Mouse (Mus musculus) spleen, embryonic (tissue): ENCODE data around the gene Kcnmb1.

Source experiments
- CTCF ChIA-PET: fragments of 350-600 bp; sonication (Branson Sonifier 250); formaldehyde crosslinking; loops from one replicate; lab custom pipeline; 2022; lab: Charles Lee

Gene Kcnmb1

DNA sequence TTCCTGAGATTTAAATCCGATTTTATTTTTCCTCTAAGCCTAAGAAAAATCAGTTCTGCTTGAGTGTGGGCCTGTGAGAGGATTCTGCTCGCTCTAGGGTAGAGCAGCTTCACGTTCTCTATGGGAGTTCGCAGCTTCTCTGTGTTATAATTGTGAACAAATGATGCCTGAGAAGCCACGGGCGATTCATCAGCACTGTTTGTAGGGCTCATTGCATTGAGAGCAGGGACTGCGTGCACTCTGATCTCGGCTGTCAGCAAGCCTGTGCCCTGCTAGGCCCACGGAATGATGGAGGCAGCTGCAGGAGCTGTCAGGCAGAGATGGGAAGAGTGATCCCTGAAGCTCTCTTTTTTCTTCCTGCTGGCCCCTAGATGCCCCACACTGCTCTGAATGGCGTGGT, 35.4 kb downstream of the Kcnmb1 start:
- CTCF ChIA-PET, result interaction anchor here (0.8 kb wide), 1 partner anchor 215 kb away, joined by 3 read pairs; no protein-coding TSS in a partner anchor

DNA sequence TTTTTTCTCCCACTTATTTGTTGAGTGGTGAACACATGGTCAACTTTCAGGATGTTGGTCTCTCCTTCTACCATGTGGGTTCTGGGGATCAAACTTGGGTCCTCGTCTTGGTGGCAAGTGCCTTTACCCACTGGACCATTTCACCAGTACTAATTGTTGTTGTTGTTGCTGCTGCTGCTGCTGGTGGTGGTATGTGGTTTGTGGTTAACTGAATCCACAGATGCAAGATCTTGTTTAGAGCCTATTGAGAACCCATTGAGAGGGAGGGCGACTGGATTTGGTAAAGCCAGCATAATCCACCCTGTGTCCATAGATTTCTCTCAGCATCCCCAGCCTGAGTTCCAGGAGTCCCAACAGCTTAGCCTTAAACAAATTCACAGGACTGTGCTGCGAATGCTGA, 37.6 kb downstream of the Kcnmb1 start:
- CTCF ChIA-PET, result interaction anchor here (0.5 kb wide), 1 partner anchor 1784 kb away, joined by 5 read pairs; no protein-coding TSS in a partner anchor

DNA sequence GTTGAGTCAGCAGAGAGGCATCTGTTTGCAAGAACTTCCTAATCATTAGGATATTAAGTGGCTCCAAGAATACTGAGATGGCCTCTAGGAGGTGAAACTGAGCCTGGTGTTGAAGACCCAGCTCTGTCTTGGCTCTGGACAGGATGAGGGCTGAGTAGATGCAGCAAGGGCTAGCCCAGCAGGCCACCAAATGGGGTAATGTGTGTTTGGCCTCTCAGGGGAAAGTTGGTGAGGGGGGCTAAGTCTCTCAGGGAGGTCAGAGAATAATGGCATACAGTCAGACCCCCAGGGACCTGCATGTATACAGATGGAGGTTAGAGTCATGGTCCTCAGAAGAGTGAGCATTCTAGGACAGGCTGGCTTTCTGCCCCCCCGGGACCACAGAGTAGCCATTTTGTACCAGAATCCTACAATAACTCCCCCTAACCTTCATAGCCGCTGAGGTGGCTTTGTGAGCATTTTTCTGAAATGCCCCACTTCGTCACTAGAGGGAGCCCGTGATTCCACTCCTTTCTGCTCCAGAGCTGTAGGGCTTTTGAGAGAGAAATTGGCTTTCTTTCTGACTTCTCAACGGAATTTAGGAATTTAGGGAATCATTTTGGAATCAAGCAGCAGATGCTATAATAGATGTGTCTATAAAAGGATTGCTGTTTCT, 39.3 kb downstream of the Kcnmb1 start:
- CTCF ChIA-PET, result interaction anchor here (0.6 to 0.9 kb wide), 5 partner anchors 32 to 95 kb away, joined by 3 to 5 read pairs (median 3); no protein-coding TSS in a partner anchor

DNA sequence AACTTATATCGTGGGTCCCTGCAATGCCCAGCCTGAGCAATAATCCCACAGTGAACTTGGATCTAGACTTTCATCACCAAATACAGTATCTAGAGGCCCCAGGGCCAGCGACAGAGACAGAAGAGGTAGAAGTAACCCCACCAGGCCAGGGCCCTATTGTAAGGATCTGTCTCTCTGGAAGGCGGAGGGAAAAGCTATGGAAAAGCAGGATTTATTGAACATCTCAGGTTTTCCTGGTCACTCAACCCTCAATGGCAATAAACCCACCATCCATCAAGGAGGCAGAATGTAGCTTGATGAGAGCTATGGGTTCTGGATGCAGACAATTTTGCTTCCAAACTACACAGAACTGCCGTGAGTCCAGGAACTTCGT, 39.8 kb downstream of the Kcnmb1 start:
- CTCF ChIA-PET, result interaction anchor here (0.6 to 0.7 kb wide), 2 partner anchors 32 to 39 kb away, joined by 3 read pairs; no protein-coding TSS in a partner anchor

DNA sequence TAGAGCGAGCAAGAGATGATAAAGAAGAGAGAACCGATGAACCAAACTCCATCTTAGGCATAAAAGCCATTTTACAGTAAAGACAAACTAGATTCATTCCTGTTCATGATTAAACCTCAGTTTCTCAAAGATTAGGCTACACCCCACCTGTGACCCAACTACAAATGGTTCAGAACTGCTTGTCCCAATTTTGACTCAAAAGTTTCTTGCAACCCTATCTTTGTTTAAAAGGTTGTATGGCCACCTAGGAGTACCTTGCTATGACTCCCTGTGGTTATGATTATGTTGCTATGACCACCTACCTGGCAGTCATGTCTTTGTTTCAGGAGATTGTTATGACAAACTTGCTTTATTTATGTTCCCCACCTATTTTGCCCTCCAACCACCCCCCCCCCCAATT, 44.8 kb downstream of the Kcnmb1 start:
- CTCF ChIA-PET, result no interaction called here

DNA sequence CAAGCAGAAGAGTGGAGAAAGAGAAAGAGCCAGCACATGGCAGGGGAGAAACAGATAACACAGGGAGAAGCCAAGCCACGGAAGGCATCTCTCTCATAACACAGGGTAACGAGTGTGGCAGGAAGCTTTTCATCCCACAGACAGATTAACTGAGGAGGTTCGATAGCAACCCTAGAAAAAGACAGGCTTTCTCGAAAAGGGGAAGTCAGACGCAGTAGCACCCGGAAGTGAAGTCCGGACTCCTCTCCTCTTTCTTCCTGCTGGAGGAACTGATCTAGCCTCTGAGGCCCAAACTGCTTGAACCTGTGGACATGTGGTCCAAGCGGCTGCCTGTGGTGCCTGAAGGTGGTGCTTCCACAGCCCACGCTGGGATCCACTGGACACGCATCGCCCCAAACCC, 45.4 kb downstream of the Kcnmb1 start:
- CTCF ChIA-PET, result interaction anchor here (1.2 kb wide), 1 partner anchor 12 kb away, joined by 5 read pairs; no protein-coding TSS in a partner anchor

DNA sequence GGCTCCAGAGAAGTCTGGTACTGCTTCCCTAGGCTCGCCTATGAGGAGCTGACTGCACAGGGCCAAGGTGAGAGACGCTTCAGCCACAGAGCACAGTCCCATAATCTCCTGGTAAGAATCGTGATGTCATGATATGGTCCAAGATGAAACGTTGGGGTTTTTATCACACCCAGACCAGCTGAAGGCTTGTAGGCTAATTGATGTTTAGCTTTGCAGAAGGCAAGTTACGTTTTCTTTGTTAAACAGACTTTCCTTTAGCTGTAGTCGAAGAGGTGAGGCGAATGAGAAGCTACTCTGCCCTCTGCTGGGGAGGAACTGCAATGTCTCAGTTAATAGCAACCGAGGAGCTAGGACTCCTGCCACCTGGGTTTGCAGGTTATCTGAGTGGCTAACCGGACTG, 45.9 kb downstream of the Kcnmb1 start:
- CTCF ChIA-PET, result interaction anchor here (1.2 kb wide), 1 partner anchor 12 kb away, joined by 5 read pairs; no protein-coding TSS in a partner anchor

DNA sequence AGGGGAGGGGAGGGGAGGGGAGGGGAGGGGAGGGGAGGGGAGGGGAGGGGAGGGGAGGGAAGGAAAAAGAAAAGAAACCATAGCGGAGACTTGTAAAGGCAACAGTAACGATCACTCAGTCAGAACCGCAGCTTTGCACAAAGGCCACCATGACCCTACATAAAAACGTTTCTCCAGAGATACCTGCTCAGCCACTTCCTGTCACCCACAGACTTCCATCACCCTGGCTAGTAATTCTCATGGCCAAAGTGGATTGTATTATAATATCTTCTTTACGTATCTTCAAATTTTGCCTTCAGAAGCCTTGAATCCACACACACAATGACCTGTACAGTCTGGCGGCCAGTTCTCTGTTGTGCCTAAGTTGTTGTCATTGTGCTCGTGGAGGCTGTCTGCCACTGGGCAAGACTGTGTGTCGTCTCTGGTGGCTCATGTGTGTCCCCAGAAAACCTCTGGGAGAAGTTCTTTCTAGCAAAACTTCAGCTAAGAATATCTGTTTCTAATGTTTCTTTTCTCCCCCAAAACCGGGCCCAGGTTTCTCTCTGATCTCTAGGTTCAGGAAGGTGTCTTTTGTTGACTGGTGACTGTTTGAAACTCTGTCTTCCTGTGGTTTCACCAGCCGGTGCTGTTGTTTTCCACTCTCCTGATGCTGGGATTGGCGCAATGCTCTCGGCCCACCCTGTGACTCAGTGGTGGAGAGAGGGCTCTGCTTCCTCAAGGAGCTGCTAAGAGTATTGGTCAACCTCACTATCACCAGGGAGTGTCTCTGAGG, 46.7 kb downstream of the Kcnmb1 start:
- CTCF ChIA-PET, result interaction anchor here (1.2 kb wide), 1 partner anchor 11 kb away, joined by 5 read pairs; no protein-coding TSS in a partner anchor

DNA sequence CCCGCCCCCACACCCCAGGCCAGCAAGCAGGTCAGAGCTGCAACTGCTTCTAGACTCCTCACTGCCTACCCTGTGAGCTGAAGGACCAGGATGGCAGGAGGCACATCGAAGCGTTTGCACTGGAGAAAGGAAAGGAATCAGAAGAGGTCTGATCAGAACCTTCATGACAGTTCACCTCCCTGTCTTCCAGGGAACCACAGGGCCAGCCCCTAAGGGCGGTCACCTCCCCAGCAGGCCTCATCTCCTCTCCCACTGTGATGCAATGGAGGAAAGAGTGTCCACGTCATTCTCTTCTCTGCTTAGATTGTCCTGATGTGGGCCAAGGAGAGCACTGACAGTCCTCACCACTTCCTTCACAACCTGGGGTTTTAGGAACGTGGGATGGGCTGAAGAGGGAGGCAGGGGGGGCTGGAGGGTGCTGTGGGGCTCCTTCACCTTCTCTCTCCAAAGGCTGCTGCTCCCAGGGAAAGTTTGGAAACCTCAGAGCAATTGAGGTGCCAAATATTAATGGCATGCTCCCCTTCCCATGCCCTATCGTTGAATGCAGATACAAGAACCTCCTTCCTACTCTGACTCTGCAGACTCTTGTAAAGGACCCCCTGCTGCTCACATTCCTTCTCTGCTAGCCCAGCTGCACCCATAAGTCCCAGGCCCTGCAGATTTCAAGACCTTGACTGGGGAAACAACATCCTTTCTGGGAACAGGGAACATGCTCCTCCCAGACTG, 47.5 kb downstream of the Kcnmb1 start:
- CTCF ChIA-PET, result no interaction called here

DNA sequence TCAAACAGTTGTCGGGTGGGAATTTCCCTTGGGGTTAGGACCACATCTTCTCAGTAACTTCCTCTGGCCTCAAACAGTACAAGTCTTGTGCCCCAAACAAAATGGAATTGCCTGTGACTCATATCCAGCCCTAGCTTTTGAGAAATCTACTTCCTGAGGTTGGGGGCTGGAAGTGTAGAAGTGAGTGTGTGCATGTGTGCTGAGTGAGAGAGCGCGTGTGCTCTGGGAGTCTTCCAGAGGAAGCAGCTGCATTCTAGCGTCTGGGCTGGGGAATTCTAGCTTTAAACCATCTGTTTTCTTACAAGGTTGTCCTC, 48.0 kb downstream of the Kcnmb1 start:
- CTCF ChIA-PET, result no interaction called here

DNA sequence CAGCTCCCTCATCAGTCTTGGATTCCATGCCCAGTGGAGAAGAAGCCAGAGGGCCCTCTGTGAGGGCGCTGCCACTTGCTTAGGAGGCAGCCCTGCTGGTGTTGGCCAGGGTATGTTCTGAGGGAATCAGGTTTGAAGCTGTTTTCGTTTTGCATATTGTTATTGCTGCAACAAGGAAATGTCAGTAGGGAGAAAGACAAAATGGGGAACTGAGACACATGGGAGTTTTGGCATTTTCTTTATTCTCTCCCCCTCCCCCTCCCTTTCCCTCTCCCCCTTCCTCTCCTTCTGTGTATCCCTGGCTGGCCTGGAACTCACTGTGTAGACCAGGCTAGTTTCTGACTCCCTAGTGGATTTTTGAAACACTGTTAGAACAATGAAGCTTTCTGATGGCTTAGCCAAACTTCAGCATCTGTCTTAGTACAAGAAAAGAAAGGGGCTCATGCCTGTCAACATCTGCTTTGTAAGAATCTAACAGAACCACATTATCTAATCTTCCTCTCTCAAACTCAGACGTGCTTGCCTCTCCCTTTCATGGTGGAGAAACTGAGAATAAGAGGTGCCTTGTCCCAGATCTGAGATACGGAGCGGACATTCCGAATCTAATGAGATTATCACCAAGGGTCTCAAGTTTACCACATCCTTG, 49.3 kb downstream of the Kcnmb1 start:
- CTCF ChIA-PET, result interaction anchor here (0.7 kb wide), 1 partner anchor 1680 kb away, joined by 8 read pairs; no protein-coding TSS in a partner anchor
